Mouse (Mus musculus): ENCODE data around the gene Eng. TPM values are rescaled to one million over a fixed set of nuclear protein-coding genes. Genes with fewer than 3 reads are reported as not detected.

The Eng gene
- polyA plus RNA-seq, 1 experiment from 2014 or later = 148 TPM

DNA sequence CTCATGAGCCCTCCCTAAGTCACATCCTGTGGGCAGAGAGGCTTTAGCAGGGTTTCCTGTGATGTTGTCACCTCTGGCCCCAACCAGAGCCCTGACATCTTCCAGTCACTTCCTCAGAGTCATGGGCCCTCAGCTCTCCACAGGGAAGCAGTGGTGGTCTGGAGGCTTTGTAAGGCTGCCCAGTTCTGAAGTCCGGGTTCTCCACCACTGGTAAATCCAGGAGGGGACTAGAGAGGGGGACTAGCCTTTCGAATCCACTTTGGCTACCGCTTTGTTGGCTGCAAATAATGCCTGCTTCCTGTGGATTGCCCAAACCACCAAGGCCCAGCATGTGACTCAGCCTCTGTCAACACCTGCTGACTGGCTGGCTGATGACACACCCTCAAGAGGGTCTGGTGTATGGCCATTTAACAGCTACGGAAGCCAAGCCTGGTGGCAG lies 68.6 kb downstream of the Eng start:
- Histone ChIP-seq H3K27ac (replicated peaks in 1 of 2; ENCODE audit: control insufficient read depth in 1 of 2, insufficient read depth in 1 of 2, low read depth in 2 of 2, low read length in 2 of 2) (peak overlapping the region; percentile 70 to 95), H3K4me2 (ENCODE audit: low read length) (peak overlapping the region; percentile 23), H3K4me3 (ENCODE audit: control insufficient read depth in 1 of 2, insufficient read depth in 1 of 2, low read depth in 1 of 2, low read length in 2 of 2) (no peak overlapping the region), H3K9ac (ENCODE audit: low read length) (peak overlapping the region; percentile 41; the same call in 1 of the 2 replicates), H3K9me3 (ENCODE audit: control insufficient read depth, low read length) (no peaks in the 10 kb centered on the region), H3K36me3 (ENCODE audit: control insufficient read depth, insufficient read depth, low read length) (peaks cover 17% of the 10 kb centered on the region), H3K27me3 (ENCODE audit: control insufficient read depth, insufficient read depth, low read length) (no peaks in the 10 kb centered on the region), H3K4me1 (ENCODE audit: control insufficient read depth in 2 of 2, insufficient read depth in 2 of 2, low read length in 2 of 2) (peaks cover 16 to 30% of the 10 kb centered on the region in 2 experiments)
- 22% methylated on average over 4 of the region's 4 CpGs for WGBS
- 0 out of 2 replicates have a peak, but pooled peaks have one; percentile 2 for ATAC-seq (ENCODE audit: insufficient number of reproducible peaks, insufficient read depth, low FRiP score, low read depth)

DNA sequence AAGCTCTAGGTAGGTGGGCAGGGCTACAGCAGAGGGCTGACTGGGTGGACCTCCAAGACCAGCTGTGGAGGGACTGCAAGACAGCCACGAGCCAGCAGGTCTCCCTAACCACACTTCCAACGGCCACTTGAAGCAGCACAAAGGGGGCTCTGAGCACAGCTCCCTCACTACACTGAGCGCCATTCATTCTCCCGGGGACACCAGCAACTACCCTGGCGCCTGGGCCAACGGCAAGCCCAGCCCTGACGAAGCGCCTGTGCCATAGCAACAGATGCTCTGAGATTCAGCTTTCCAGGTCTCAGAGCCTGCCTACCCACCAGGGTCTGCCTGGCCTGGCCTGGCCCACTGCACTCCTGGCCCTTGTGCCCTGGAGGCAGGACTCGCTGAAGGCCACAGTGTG lies 72.4 kb downstream of the Eng start:
- Histone ChIP-seq H3K36me3 (ENCODE audit: control insufficient read depth, insufficient read depth, low read length) (no peaks in the 10 kb centered on the region), H3K9me3 (ENCODE audit: control insufficient read depth, low read length) (no peaks in the 10 kb centered on the region), H3K4me1 (ENCODE audit: control insufficient read depth in 2 of 2, insufficient read depth in 2 of 2, low read length in 2 of 2) (peaks cover 22 to 24% of the 10 kb centered on the region in 2 experiments), H3K27ac (replicated peaks in 1 of 2; ENCODE audit: control insufficient read depth in 1 of 2, insufficient read depth in 1 of 2, low read depth in 2 of 2, low read length in 2 of 2) (no peak overlapping the region), H3K9ac (ENCODE audit: low read length) (no peak overlapping the region), H3K4me2 (ENCODE audit: low read length) (no peak overlapping the region), H3K27me3 (ENCODE audit: control insufficient read depth, insufficient read depth, low read length) (no peaks in the 10 kb centered on the region), H3K4me3 (ENCODE audit: control insufficient read depth in 1 of 2, insufficient read depth in 1 of 2, low read depth in 1 of 2, low read length in 2 of 2) (no peak overlapping the region)
- ATAC-seq (ENCODE audit: insufficient number of reproducible peaks, insufficient read depth, low FRiP score, low read depth) = no peak
- 62% methylated on average over 9 of the region's 9 CpGs for WGBS

DNA sequence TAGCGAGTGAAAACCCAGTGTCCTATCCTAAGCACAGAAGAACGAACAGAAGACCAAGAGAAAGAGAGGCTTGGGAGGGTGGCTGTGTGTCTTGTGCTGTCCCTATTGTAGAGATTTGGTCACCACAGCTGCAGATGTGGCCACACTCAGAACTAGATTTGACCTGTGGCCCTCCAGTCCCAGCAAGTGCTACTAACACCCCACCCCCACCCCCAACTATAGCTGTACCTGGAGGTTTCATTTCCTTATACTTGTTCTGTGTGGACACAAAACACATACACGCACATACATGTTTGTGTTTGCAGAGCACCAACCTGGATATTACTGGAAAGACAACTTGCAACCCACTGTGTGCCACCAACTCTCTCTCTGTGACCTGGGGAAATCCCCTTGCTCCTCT lies 73.7 kb downstream of the Eng start:
- no peaks in the 10 kb centered on the region for H3K36me3 ChIP-seq (ENCODE audit: control insufficient read depth, insufficient read depth, low read length)

DNA sequence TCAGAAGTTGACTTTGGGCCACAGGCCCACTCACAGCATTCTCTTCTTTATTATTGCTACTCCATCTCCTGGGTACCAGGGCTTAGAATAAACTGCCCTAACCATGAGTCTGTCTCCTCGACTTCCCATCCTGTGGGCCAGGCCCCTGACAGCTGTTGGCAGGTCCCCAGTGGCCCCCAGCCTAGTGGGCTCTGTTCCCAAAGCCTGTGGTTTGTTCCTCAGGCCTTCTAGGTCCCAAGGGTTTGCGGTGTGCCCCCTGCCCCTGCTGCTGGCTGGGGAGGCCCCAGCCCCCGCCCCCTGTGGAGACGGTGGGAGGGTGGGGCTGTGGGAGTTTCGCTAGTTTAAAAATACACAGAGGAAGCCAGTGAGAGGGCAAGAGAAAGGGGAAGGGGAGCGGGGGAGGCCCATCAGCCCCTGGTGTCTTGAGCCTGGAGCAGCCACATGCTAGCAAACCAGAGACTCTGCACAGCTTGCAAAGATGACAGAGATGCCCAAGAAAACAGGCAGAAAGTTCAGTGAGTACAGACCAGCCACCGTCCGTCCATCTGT lies 74.4 kb downstream of the Eng start, which contains the start of gene Sh2d3c:
Gene Sh2d3c, plus strand, starts transcription at position 375 of the 549 bp plus-strand sequence.
- H3K9me3 ChIP-seq (ENCODE audit: control insufficient read depth, low read length) = no peaks in the 10 kb centered on the region
- WGBS = 24% methylated on average over 8 of the region's 8 CpGs
- no peaks in the 10 kb centered on the region for H3K27me3 ChIP-seq (ENCODE audit: control insufficient read depth, insufficient read depth, low read length)
- H3K4me2 ChIP-seq (ENCODE audit: low read length) = peak within 1 kb of the TSS; percentile 49
- H3K27ac ChIP-seq (replicated peaks in 1 of 2; ENCODE audit: control insufficient read depth in 1 of 2, insufficient read depth in 1 of 2, low read depth in 2 of 2, low read length in 2 of 2) = peak within 1 kb of the TSS; percentile 21 to 39; a peak in 1 of 4 replicates
- H3K9ac ChIP-seq (ENCODE audit: low read length) = peak within 1 kb of the TSS; percentile 22
- H3K36me3 ChIP-seq (ENCODE audit: control insufficient read depth, insufficient read depth, low read length) = no peaks in the 10 kb centered on the region
- peak within 1 kb of the TSS; percentile 12 to 33 for H3K4me3 ChIP-seq (ENCODE audit: control insufficient read depth in 1 of 2, insufficient read depth in 1 of 2, low read depth in 1 of 2, low read length in 2 of 2)
- ATAC-seq (ENCODE audit: insufficient number of reproducible peaks, insufficient read depth, low FRiP score, low read depth) = no peak
- H3K4me1 ChIP-seq (ENCODE audit: control insufficient read depth in 2 of 2, insufficient read depth in 2 of 2, low read length in 2 of 2) = peaks cover 4 to 13% of the 10 kb centered on the region in 2 experiments; a peak in 3 of 4 replicates

More for the DNA sequence above, 73.7 kb downstream of the Eng start:
- Histone ChIP-seq H3K9me3 (ENCODE audit: control insufficient read depth, low read length) (no peaks in the 10 kb centered on the region), H3K4me2 (ENCODE audit: low read length) (no peak overlapping the region), H3K4me3 (ENCODE audit: control insufficient read depth in 1 of 2, insufficient read depth in 1 of 2, low read depth in 1 of 2, low read length in 2 of 2) (no peak overlapping the region), H3K9ac (ENCODE audit: low read length) (no peak overlapping the region), H3K27me3 (ENCODE audit: control insufficient read depth, insufficient read depth, low read length) (no peaks in the 10 kb centered on the region), H3K27ac (replicated peaks in 1 of 2; ENCODE audit: control insufficient read depth in 1 of 2, insufficient read depth in 1 of 2, low read depth in 2 of 2, low read length in 2 of 2) (no peak overlapping the region), H3K4me1 (ENCODE audit: control insufficient read depth in 2 of 2, insufficient read depth in 2 of 2, low read length in 2 of 2) (peaks cover 9 to 15% of the 10 kb centered on the region in 2 experiments)
- WGBS = 96% methylated on average over 3 of the region's 3 CpGs
- ATAC-seq (ENCODE audit: insufficient number of reproducible peaks, insufficient read depth, low FRiP score, low read depth) = no peak

DNA sequence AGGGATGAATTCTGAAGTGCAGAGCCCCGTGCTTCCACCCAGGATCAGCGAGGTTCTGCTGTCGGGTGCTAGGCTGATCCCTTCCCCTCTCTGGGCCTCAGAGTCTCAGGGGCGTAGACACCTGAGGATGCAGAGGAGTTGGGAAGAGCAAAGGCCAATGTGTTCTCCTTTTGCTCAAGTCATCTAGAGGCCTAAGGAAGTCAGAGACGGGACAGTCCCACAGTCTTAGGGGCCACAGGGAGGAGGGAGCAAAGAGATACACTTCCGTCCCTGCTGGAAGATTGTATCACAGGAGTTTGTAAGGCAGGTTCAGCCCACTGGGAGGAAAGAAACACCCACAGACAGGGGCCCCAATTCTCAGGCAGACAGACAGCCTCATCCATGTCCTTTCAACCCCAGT lies 75.7 kb downstream of the Eng start:
- H3K9ac ChIP-seq (ENCODE audit: low read length) = peak overlapping the region; percentile 22; the same call in 1 of the 2 replicates
- H3K27ac ChIP-seq (replicated peaks in 1 of 2; ENCODE audit: control insufficient read depth in 1 of 2, insufficient read depth in 1 of 2, low read depth in 2 of 2, low read length in 2 of 2) = 0 out of 4 replicates have a peak overlapping the region, but pooled peaks of 1 of the 2 experiments have one; percentile 21
- ATAC-seq (ENCODE audit: insufficient number of reproducible peaks, insufficient read depth, low FRiP score, low read depth) = no peak
- H3K27me3 ChIP-seq (ENCODE audit: control insufficient read depth, insufficient read depth, low read length) = no peaks in the 10 kb centered on the region
- WGBS = 58% methylated on average over 6 of the region's 6 CpGs
- H3K4me2 ChIP-seq (ENCODE audit: low read length) = peak overlapping the region; percentile 49
- peaks cover 4 to 13% of the 10 kb centered on the region in 2 experiments for H3K4me1 ChIP-seq (ENCODE audit: control insufficient read depth in 2 of 2, insufficient read depth in 2 of 2, low read length in 2 of 2)
- H3K9me3 ChIP-seq (ENCODE audit: control insufficient read depth, low read length) = no peaks in the 10 kb centered on the region
- peak overlapping the region in 1 of 2 experiments; percentile 12; a peak in 1 of 4 replicates for H3K4me3 ChIP-seq (ENCODE audit: control insufficient read depth in 1 of 2, insufficient read depth in 1 of 2, low read depth in 1 of 2, low read length in 2 of 2)
- H3K36me3 ChIP-seq (ENCODE audit: control insufficient read depth, insufficient read depth, low read length) = no peaks in the 10 kb centered on the region

DNA sequence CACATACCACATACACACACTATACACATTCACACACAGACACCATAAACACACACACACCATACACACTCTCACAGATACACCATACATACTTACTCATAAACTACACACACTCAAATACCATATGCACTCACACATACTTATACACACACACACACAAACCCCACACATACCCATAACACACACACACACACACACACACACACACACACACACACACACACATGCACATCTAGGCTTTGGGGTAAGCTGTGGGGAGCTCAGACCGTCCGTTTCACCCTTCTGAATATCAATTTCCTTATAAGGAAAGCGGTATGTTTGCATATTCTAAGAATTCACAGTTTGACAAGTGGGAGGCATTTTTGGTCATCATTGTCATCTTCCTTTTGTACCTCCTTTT lies 76.2 kb downstream of the Eng start:
- no peak for ATAC-seq (ENCODE audit: insufficient number of reproducible peaks, insufficient read depth, low FRiP score, low read depth)
- 74% methylated on average over 3 of the region's 3 CpGs for WGBS
- Histone ChIP-seq H3K36me3 (ENCODE audit: control insufficient read depth, insufficient read depth, low read length) (no peaks in the 10 kb centered on the region), H3K9ac (ENCODE audit: low read length) (no peak overlapping the region), H3K9me3 (ENCODE audit: control insufficient read depth, low read length) (no peaks in the 10 kb centered on the region), H3K27me3 (ENCODE audit: control insufficient read depth, insufficient read depth, low read length) (no peaks in the 10 kb centered on the region), H3K4me3 (ENCODE audit: control insufficient read depth in 1 of 2, insufficient read depth in 1 of 2, low read depth in 1 of 2, low read length in 2 of 2) (no peak overlapping the region), H3K4me2 (ENCODE audit: low read length) (peak overlapping the region; percentile 49; the same call in 1 of the 2 replicates), H3K27ac (replicated peaks in 1 of 2; ENCODE audit: control insufficient read depth in 1 of 2, insufficient read depth in 1 of 2, low read depth in 2 of 2, low read length in 2 of 2) (no peak overlapping the region), H3K4me1 (ENCODE audit: control insufficient read depth in 2 of 2, insufficient read depth in 2 of 2, low read length in 2 of 2) (peaks cover 4 to 13% of the 10 kb centered on the region in 2 experiments)

DNA sequence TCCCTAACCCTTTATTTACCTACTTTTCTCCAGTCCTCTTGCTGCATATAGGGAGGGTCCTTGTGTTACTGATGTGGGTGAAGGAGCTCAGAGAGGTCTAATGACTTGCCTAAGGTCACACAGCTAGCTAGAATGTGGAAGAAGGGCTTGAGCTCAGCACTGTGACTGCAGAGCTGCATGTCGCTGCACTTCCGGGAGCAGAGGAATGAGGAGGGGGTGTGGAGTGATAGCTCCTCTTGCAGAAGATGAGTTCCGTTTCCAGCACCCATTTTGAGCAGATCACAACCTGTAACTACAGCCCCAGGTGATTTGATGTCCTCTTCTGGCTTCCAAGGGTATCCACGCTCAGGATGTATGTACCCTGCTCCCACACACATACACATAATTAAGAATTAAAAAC lies 77.8 kb downstream of the Eng start:
- Histone ChIP-seq H3K4me2 (ENCODE audit: low read length) (no peak overlapping the region), H3K4me1 (ENCODE audit: control insufficient read depth in 2 of 2, insufficient read depth in 2 of 2, low read length in 2 of 2) (peaks cover 4 to 13% of the 10 kb centered on the region in 2 experiments), H3K27me3 (ENCODE audit: control insufficient read depth, insufficient read depth, low read length) (no peaks in the 10 kb centered on the region), H3K27ac (replicated peaks in 1 of 2; ENCODE audit: control insufficient read depth in 1 of 2, insufficient read depth in 1 of 2, low read depth in 2 of 2, low read length in 2 of 2) (no peak overlapping the region), H3K36me3 (ENCODE audit: control insufficient read depth, insufficient read depth, low read length) (no peaks in the 10 kb centered on the region), H3K4me3 (ENCODE audit: control insufficient read depth in 1 of 2, insufficient read depth in 1 of 2, low read depth in 1 of 2, low read length in 2 of 2) (no peak overlapping the region), H3K9me3 (ENCODE audit: control insufficient read depth, low read length) (no peaks in the 10 kb centered on the region), H3K9ac (ENCODE audit: low read length) (no peak overlapping the region)
- WGBS = 78% methylated on average over 4 of the region's 4 CpGs
- no peak for ATAC-seq (ENCODE audit: insufficient number of reproducible peaks, insufficient read depth, low FRiP score, low read depth)

Measured in heart, embryonic 14.5 days (tissue).